Mouse (Mus musculus): ENCODE results near the gene Cmah.

DNA sequence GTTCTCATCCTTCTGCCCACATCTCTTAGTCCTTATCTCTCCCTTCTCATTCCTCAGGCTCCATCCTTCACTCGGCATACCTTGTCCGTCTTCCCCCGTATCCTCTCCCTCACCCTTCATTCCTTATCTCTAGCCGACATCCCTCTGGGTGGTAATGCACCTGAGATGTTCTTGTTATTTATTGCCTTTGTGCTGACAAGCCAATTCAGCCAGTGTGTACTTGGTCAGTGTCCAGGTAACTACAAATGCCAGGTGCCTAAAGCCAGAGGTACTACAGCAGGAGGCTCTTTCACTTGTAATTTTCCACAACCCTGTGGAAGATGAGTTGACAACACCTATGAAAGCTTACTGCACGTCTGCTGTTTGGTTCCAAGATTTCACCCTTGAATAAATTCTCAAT is 64.7 kb downstream of the Cmah start:
- TF ChIP-seq CTCF (IDR thresholded peaks at IDR 0.05; ENCODE audit: control insufficient read depth, insufficient read depth, low read length), result no peak
- TF ChIP-seq POLR2A (IDR thresholded peaks at IDR 0.05; ENCODE audit: borderline replicate concordance, control insufficient read depth, low read depth, low read length), result no peak
